Mouse (Mus musculus): ENCODE results near the gene Inhbe. TPM values are rescaled to one million over a fixed set of nuclear protein-coding genes. Genes with fewer than 3 reads are reported as not detected.
A peak's percentile ranks its signal among the peaks of the same experiment; 100 is the strongest.

Gene Inhbe
- polyA plus RNA-seq, 1 experiment from 2014 or later: 0.06 TPM

- Histone ChIP-seq H3K36me3 (ENCODE audit: poor library complexity, severe bottlenecking) (no peaks in the 10 kb centered on the region), H3K4me2 (no peak overlapping the region), H3K4me3 (no peak overlapping the region), H3K27me3 (peaks cover 3% of the 10 kb centered on the region; the same call in 1 of the 2 replicates), H3K9me3 (replicated peaks) (no peaks in the 10 kb centered on the region), H3K27ac (no peak overlapping the region), H3K4me1 (peaks cover 12% of the 10 kb centered on the region), H3K9ac (no peak overlapping the region)
- no peak for ATAC-seq
- WGBS: 78% methylated on average over 5 of the region's 5 CpGs
Measured at GRCm38 (mm10) chr10:127367116-127367515, 12.9 kb upstream of the Inhbe start.

DNA sequence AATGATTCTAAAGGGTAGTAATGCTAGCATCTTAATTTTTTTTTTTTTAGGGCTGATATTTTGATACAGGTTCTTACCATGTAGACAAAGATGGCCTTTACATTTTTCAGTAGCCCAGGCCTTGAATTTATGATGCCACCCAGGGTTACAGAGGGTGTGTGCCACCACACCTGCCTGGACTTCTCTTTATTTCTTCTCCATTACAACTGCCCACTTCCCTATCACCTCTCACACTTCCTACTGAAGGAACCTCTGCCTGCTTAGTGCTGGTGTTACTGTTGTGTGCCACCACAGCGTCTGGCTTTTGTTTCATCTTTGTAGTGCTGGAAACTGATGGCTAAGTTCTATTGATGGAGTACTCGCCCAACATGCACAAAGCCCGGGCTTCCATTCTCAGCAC, 6.5 kb upstream of the Inhbe start:
- Histone ChIP-seq H3K9ac (no peak overlapping the region), H3K4me3 (no peak overlapping the region), H3K4me1 (no peaks in the 10 kb centered on the region), H3K27me3 (no peaks in the 10 kb centered on the region), H3K9me3 (replicated peaks) (no peaks in the 10 kb centered on the region), H3K4me2 (no peak overlapping the region), H3K27ac (no peak overlapping the region), H3K36me3 (ENCODE audit: poor library complexity, severe bottlenecking) (no peaks in the 10 kb centered on the region)
- no peak for ATAC-seq
- 80% methylated on average over 3 of the region's 3 CpGs for WGBS

- no peak for ATAC-seq
- no peak overlapping the region for H3K4me2 ChIP-seq
- H3K27ac ChIP-seq: no peak overlapping the region
- H3K36me3 ChIP-seq (ENCODE audit: poor library complexity, severe bottlenecking): no peaks in the 10 kb centered on the region
- 56% methylated on average over 10 of the region's 10 CpGs for WGBS
- H3K9ac ChIP-seq: no peak overlapping the region
- H3K4me1 ChIP-seq: 0 out of 2 replicates have a peak, but pooled peaks cover 5% of the 10 kb centered on the region
- no peak overlapping the region for H3K4me3 ChIP-seq
- 0 out of 2 replicates have a peak, but pooled peaks cover 10% of the 10 kb centered on the region for H3K27me3 ChIP-seq
- no peaks in the 10 kb centered on the region for H3K9me3 ChIP-seq (replicated peaks)
Measured at GRCm38 (mm10) chr10:127355336-127355735, 1.1 kb upstream of the Inhbe start.

DNA sequence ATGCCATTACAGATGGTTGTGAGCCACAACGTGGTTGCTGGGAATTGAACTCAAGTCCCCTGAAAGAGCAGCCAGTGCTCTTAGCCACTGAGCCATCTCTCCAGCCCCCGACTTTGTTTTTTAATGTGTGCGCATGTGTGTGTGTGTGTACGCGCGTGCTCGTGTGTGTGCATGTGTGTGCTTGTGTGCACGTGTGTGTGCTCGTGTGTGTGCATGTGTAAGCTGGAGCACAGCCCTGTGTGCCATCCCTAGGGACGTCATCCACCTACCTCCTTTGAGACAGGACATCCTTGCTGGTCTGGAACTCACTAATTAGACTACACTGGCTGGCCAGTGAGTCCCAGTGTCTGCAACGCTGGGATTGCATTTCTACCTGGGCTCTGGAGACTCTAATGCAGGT, 1.4 kb downstream of the Inhbe start:
- H3K4me3 ChIP-seq: no peak overlapping the region
- H3K4me2 ChIP-seq: no peak overlapping the region
- 0 out of 2 replicates have a peak, but pooled peaks cover 5% of the 10 kb centered on the region for H3K4me1 ChIP-seq
- H3K9ac ChIP-seq: no peak overlapping the region
- ATAC-seq: no peak
- WGBS: 91% methylated on average over 11 of the region's 11 CpGs
- H3K27me3 ChIP-seq: 0 out of 2 replicates have a peak, but pooled peaks cover 15% of the 10 kb centered on the region
- no peak overlapping the region for H3K27ac ChIP-seq
- no peaks in the 10 kb centered on the region for H3K9me3 ChIP-seq (replicated peaks)
- H3K36me3 ChIP-seq (ENCODE audit: poor library complexity, severe bottlenecking): no peaks in the 10 kb centered on the region

- Histone ChIP-seq H3K27ac (no peak overlapping the region), H3K36me3 (ENCODE audit: poor library complexity, severe bottlenecking) (no peaks in the 10 kb centered on the region), H3K9ac (no peak overlapping the region), H3K4me2 (no peak overlapping the region), H3K9me3 (replicated peaks) (no peaks in the 10 kb centered on the region), H3K4me3 (no peak overlapping the region), H3K4me1 (0 out of 2 replicates have a peak, but pooled peaks cover 5% of the 10 kb centered on the region), H3K27me3 (0 out of 2 replicates have a peak, but pooled peaks cover 15% of the 10 kb centered on the region)
- ATAC-seq: no peak
- WGBS: 91% methylated on average over 9 of the region's 9 CpGs
Measured at GRCm38 (mm10) chr10:127352187-127352586, 2.0 kb downstream of the Inhbe start.

- no peaks in the 10 kb centered on the region for H3K9me3 ChIP-seq (replicated peaks)
- no peak overlapping the region for H3K4me3 ChIP-seq
- no peak overlapping the region for H3K4me2 ChIP-seq
- H3K9ac ChIP-seq: no peak overlapping the region
- 78% methylated on average over 8 of the region's 8 CpGs for WGBS
- no peak for ATAC-seq
- no peaks in the 10 kb centered on the region for H3K36me3 ChIP-seq (ENCODE audit: poor library complexity, severe bottlenecking)
- no peak overlapping the region for H3K27ac ChIP-seq
- 0 out of 2 replicates have a peak, but pooled peaks cover 15% of the 10 kb centered on the region for H3K27me3 ChIP-seq
- H3K4me1 ChIP-seq: 0 out of 2 replicates have a peak, but pooled peaks cover 5% of the 10 kb centered on the region
Measured at GRCm38 (mm10) chr10:127351719-127352118, 2.5 kb downstream of the Inhbe start.

DNA sequence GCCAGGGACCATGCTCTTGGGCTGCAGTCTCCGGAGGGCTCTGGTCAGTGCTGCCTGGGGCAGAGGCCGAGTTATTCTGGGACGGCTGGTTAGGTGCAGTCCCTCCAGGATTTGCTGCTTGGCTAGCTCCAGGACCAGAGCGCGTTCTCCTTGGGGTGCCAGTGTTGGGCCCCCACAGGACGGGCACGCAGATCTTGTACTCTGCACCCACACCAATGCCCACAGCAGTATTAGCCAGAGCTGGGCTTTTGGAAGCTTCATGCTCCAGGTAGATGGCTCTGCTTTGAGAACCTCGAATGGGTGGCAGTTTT, 3.0 kb downstream of the Inhbe start:
- Histone ChIP-seq H3K4me3 (no peak overlapping the region), H3K27ac (no peak overlapping the region), H3K27me3 (0 out of 2 replicates have a peak, but pooled peaks cover 15% of the 10 kb centered on the region), H3K36me3 (ENCODE audit: poor library complexity, severe bottlenecking) (no peaks in the 10 kb centered on the region), H3K4me1 (0 out of 2 replicates have a peak, but pooled peaks cover 5% of the 10 kb centered on the region), H3K4me2 (peak overlapping the region; percentile 51; the same call in 1 of the 2 replicates), H3K9me3 (replicated peaks) (no peaks in the 10 kb centered on the region), H3K9ac (no peak overlapping the region)
- WGBS: 87% methylated on average over 8 of the region's 8 CpGs
- no peak; the same call in 1 of the 2 replicates for ATAC-seq

GRCm38 (mm10) chr10:127350594-127351284, 3.5 kb downstream of the Inhbe start:
- 16% methylated on average over 24 of the region's 24 CpGs for WGBS
- H3K9me3 ChIP-seq (replicated peaks): no peaks in the 10 kb centered on the region
- H3K9ac ChIP-seq: peak overlapping the region; percentile 52; the same call in 1 of the 2 replicates
- peak; percentile 68; the same call in 1 of the 2 replicates for ATAC-seq
- peak overlapping the region; percentile 17; the same call in 1 of the 2 replicates for H3K4me3 ChIP-seq
- 0 out of 2 replicates have a peak, but pooled peaks cover 15% of the 10 kb centered on the region for H3K27me3 ChIP-seq
- 0 out of 2 replicates have a peak, but pooled peaks cover 5% of the 10 kb centered on the region for H3K4me1 ChIP-seq
- H3K36me3 ChIP-seq (ENCODE audit: poor library complexity, severe bottlenecking): no peaks in the 10 kb centered on the region
- peak overlapping the region; percentile 51 for H3K4me2 ChIP-seq
- H3K27ac ChIP-seq: no peak overlapping the region

GRCm38 (mm10) chr10:127349810-127350209, 4.4 kb downstream of the Inhbe start:
- Histone ChIP-seq H3K27ac (no peak overlapping the region), H3K27me3 (0 out of 2 replicates have a peak, but pooled peaks cover 15% of the 10 kb centered on the region), H3K4me1 (0 out of 2 replicates have a peak, but pooled peaks cover 5% of the 10 kb centered on the region), H3K36me3 (ENCODE audit: poor library complexity, severe bottlenecking) (no peaks in the 10 kb centered on the region), H3K9me3 (replicated peaks) (0 out of 2 replicates have a peak, but pooled peaks cover 6% of the 10 kb centered on the region), H3K4me3 (no peak overlapping the region), H3K9ac (no peak overlapping the region), H3K4me2 (no peak overlapping the region)
- WGBS: 80% methylated on average over 8 of the region's 8 CpGs
- ATAC-seq: no peak

DNA sequence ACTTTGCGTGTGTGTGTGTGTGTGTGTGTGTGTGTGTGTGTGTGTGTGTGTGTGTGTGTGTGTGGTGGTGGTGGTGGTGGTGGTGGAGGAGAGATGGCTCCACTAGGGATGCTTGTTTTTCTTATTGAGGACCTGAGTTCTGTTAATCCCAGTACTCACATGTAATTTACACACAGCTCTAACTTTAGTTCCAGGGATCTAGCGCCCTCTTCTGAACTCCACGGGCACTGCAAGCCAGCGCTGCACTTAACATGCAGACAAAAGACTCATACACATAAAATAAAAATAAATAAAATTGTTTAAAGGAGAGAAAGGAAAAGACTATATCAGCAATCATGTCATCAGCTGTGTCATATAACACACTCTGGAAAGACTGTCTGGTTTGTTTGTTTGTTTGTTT, 5.3 kb downstream of the Inhbe start:
- WGBS: 67% methylated on average over 4 of the region's 4 CpGs
- Histone ChIP-seq H3K4me2 (no peak overlapping the region), H3K9me3 (replicated peaks) (0 out of 2 replicates have a peak, but pooled peaks cover 6% of the 10 kb centered on the region), H3K27ac (no peak overlapping the region), H3K36me3 (ENCODE audit: poor library complexity, severe bottlenecking) (no peaks in the 10 kb centered on the region), H3K4me1 (0 out of 2 replicates have a peak, but pooled peaks cover 5% of the 10 kb centered on the region), H3K9ac (no peak overlapping the region), H3K4me3 (no peak overlapping the region), H3K27me3 (0 out of 2 replicates have a peak, but pooled peaks cover 15% of the 10 kb centered on the region)
- no peak for ATAC-seq

- Histone ChIP-seq H3K36me3 (ENCODE audit: poor library complexity, severe bottlenecking) (no peaks in the 10 kb centered on the region), H3K9me3 (replicated peaks) (0 out of 2 replicates have a peak, but pooled peaks cover 6% of the 10 kb centered on the region), H3K4me2 (no peak overlapping the region), H3K27ac (no peak overlapping the region), H3K9ac (no peak overlapping the region), H3K27me3 (peaks cover 18% of the 10 kb centered on the region), H3K4me3 (no peak overlapping the region), H3K4me1 (peaks cover 18% of the 10 kb centered on the region)
- 85% methylated on average over 3 of the region's 3 CpGs for WGBS
- ATAC-seq: no peak
Measured at GRCm38 (mm10) chr10:127346173-127346572, 8.0 kb downstream of the Inhbe start.

DNA sequence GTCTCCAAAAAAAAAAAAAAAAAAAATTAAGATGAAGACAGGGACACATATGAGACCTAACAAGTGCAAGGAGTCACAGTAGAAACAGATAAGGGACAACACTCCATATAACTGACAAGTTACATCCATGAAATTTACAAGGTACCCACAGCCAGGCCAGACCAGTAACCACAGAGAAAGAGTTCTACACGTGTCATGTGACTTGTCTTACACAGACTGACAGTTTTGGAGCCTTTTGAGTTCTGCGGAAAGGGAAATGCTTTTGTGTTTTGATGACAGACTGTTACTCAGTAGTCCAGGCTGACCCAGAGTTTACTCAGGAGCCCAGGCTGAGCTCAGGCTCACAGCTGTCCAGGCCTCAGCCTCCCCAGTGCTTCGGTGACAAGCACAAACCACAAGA, 11.2 kb downstream of the Inhbe start:
- 0 out of 2 replicates have a peak, but pooled peaks cover 6% of the 10 kb centered on the region for H3K9me3 ChIP-seq (replicated peaks)
- 66% methylated on average over 3 of the region's 3 CpGs for WGBS
- no peak overlapping the region for H3K4me2 ChIP-seq
- H3K9ac ChIP-seq: no peak overlapping the region
- H3K4me3 ChIP-seq: no peak overlapping the region
- H3K4me1 ChIP-seq: peaks cover 37% of the 10 kb centered on the region
- H3K36me3 ChIP-seq (ENCODE audit: poor library complexity, severe bottlenecking): no peaks in the 10 kb centered on the region
- no peak for ATAC-seq
- peaks cover 32% of the 10 kb centered on the region for H3K27me3 ChIP-seq
- no peak overlapping the region for H3K27ac ChIP-seq
